In the genomic region with DNA sequence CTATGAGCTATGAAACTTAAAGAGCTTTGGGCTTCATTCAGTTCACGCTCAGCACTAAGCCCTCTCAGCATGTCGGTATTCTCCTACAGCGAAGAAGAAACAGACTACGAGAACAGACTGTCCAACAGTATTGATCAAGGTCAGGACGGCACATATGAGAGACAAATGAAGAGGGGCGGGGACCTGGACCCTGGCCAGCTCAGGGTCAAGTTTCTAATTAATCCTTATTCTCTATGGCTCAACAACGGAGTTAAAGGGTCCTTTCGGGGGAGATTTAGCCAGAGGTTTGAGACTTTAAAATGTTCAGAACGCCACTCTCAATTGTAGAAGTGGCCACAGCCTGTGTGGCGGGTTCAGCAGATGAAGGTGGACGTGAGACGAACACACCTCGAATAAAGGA, we compare ENCODE assay signal across 26 mouse cellular contexts.
DNase-seq lines count a peak whose midpoint lies in the region; ATAC-seq lines count a peak whose summit lies in the region.
"Had no signal": no experiment of that assay in that cellular context is flagged by ENCODE, and none has a peak within 500 bp of the region (broad histone marks: within the 10 kb centered on the region; RNA-seq: fewer than 3 reads in every experiment).

No protein-coding gene starts in this region.

- no peak overlapping the region for H3K27ac ChIP-seq in forebrain, embryonic 11.5 days (ENCODE audit: low read depth, low read length)
- no peak overlapping the region for H3K27ac ChIP-seq in forebrain, embryonic 16.5 days (ENCODE audit: low read length)
- H3K27ac ChIP-seq: forebrain, embryonic 13.5 days; gastrocnemius, adult 2 months; heart, embryonic 10.5 days; hindbrain, embryonic 12.5 days had no signal

- 29% methylated on average over 13 of the region's 13 CpGs for WGBS in forebrain, embryonic 11.5 days
- WGBS in forebrain, embryonic 16.5 days: 28% methylated on average over 13 of the region's 13 CpGs

- no peaks in the 10 kb centered on the region for H3K9me3 ChIP-seq in forebrain, embryonic 11.5 days (ENCODE audit: control insufficient read depth, low read length)
- no peaks in the 10 kb centered on the region for H3K9me3 ChIP-seq in forebrain, embryonic 16.5 days (ENCODE audit: control insufficient read depth, low read length)
- H3K9me3 ChIP-seq: forebrain, embryonic 13.5 days; G1E; heart, embryonic 10.5 days; hindbrain, embryonic 12.5 days had no signal

- no peak for ATAC-seq in forebrain, embryonic 11.5 days (replicated peaks; ENCODE audit: low FRiP score)
- no peak for ATAC-seq in forebrain, embryonic 16.5 days
- ATAC-seq: CD4-positive, CD25-positive, alpha-beta regulatory T cell, adult 4 months; forebrain, embryonic 13.5 days; hindbrain, embryonic 16.5 days; inflammation-experienced regulatory T-cells, adult 6 months; intestine, postnatal 0 days had no signal

- no peak overlapping the region for H3K4me3 ChIP-seq in forebrain, embryonic 11.5 days (ENCODE audit: low read depth, low read length)
- no peak overlapping the region for H3K4me3 ChIP-seq in forebrain, embryonic 16.5 days (replicated peaks; ENCODE audit: low read length)
- H3K4me3 ChIP-seq: erythroblast, embryonic 14.5 days; forebrain, embryonic 13.5 days; gastrocnemius, adult 2 months; heart, embryonic 10.5 days; hindbrain, embryonic 12.5 days had no signal

- H3K36me3 ChIP-seq in forebrain, embryonic 11.5 days (ENCODE audit: control insufficient read depth, insufficient read depth, low read length): no peaks in the 10 kb centered on the region
- no peaks in the 10 kb centered on the region for H3K36me3 ChIP-seq in forebrain, embryonic 16.5 days (ENCODE audit: control insufficient read depth, insufficient read depth)
- H3K36me3 ChIP-seq: hindbrain, embryonic 12.5 days had no signal

- H3K4me2 ChIP-seq in forebrain, embryonic 11.5 days (ENCODE audit: low read depth, low read length, severe bottlenecking): 0 out of 2 replicates have a peak overlapping the region, but pooled peaks have one; percentile 5
- H3K4me2 ChIP-seq in forebrain, embryonic 16.5 days (ENCODE audit: low read length): no peak overlapping the region
- H3K4me2 ChIP-seq: forebrain, embryonic 13.5 days; hindbrain, embryonic 12.5 days had no signal

- H3K27me3 ChIP-seq in forebrain, embryonic 11.5 days (ENCODE audit: control insufficient read depth, insufficient read depth, low read length): peaks cover 7% of the 10 kb centered on the region; the same call in 1 of the 2 replicates
- H3K27me3 ChIP-seq in forebrain, embryonic 16.5 days (replicated peaks; ENCODE audit: control insufficient read depth, insufficient read depth, low read length): no peaks in the 10 kb centered on the region
- H3K27me3 ChIP-seq: hindbrain, embryonic 12.5 days had no signal

- peaks cover 12% of the 10 kb centered on the region for H3K4me1 ChIP-seq in forebrain, embryonic 11.5 days (replicated peaks; ENCODE audit: control insufficient read depth, insufficient read depth, low read length)
- peaks cover 6% of the 10 kb centered on the region for H3K4me1 ChIP-seq in forebrain, embryonic 16.5 days (replicated peaks; ENCODE audit: control insufficient read depth, insufficient read depth, low read length)

- H3K9ac ChIP-seq in forebrain, embryonic 11.5 days (ENCODE audit: low read length): no peak overlapping the region
- no peak overlapping the region for H3K9ac ChIP-seq in forebrain, embryonic 16.5 days (replicated peaks; ENCODE audit: low read depth, low read length)
- H3K9ac ChIP-seq: forebrain, embryonic 13.5 days; hindbrain, embryonic 12.5 days had no signal

- peak; percentile 48 to 64 for DNase-seq in adrenal gland, adult (ENCODE audit: inconsistent age in 2 of 2, low spot score in 1 of 2)
- DNase-seq in adrenal gland, postnatal 25 days: no peak
- DNase-seq in embryo, embryonic 10 days (ENCODE audit: low spot score): peak; percentile 15
- no peak for DNase-seq in embryo, embryonic 11 days
- no peak for DNase-seq in forebrain, embryonic 11.5 days (ENCODE audit: low spot score)
- peak; percentile 47 for DNase-seq in testis, postnatal 10 days (ENCODE audit: low spot score)
- DNase-seq in testis, postnatal 14 days (ENCODE audit: low spot score): no peak
- DNase-seq: B cell, adult 2 months; cerebellum, adult 11 months; cerebellum, adult 8-10 months; cerebellum, postnatal 14 days; gastrocnemius, adult 2 months; gastrocnemius, postnatal 25 days; heart, postnatal 10 days; heart, postnatal 4 days; kidney, adult 8-10 months had no signal

Comparison
In these comparisons a context has a peak if more than half of its experiments do, and no peak if none do; other contexts are left out.
1. DNase-seq: peak in adrenal gland, adult (2 of 2), embryo, embryonic 10 days (single experiment) and testis, postnatal 10 days (single experiment); none in adrenal gland, postnatal 25 days (single experiment), embryo, embryonic 11 days (single experiment), forebrain, embryonic 11.5 days (single experiment) and testis, postnatal 14 days (single experiment).